Comparison of ENCODE assay signal across 13 mouse cellular contexts in the genomic region with DNA sequence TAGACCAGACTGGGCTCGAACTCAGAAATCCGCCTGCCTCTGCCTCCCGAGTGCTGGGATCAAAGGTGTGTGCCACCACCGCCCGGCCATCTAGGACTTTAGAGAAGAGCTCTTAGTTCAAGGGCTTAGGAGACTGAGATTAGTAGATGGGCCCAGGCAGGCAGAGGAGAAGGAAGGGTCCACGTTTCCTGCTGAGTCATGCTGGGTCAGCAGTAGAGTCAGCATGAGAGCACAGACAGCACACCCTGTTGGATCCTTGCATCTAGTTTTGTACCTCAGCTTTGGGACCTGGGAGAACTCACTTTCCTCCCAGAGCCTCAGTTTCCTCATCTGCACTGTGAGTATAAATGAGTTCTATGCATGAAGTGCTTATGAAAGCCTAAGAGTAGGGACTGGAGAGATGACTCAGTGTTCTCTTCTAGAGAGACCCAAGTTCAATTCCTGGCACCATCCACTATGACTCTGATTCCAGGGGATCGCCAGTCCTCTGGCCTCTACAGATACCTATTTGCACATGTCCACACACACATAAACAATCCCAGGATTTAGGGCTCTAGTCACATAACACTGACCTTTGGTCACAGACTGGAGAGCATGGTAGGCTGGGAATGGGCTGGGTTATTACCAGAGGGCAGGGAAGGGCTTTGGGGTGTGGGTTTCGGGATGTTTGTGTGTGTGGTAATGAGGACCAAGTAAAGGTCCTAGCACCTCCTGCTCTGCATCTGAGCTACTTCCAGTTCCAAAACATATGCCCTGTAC. TPM values are rescaled to one million over a fixed set of nuclear protein-coding genes. Genes with fewer than 3 reads are reported as not detected.
DNase-seq lines count a peak whose midpoint lies in the region; ATAC-seq and TF ChIP-seq lines count a peak whose summit lies in the region.
"Had no signal": no experiment of that assay in that cellular context is flagged by ENCODE, and none has a peak within 500 bp of the region (broad histone marks: within the 10 kb centered on the region; RNA-seq: fewer than 3 reads in every experiment).

No protein-coding gene starts in this region.

- peaks cover 19% of the 10 kb centered on the region for H3K36me3 ChIP-seq in ES-E14 (ENCODE audit: control insufficient read depth, insufficient read depth, low read length, poor library complexity, severe bottlenecking)
- H3K36me3 ChIP-seq in erythroblast, embryonic 14.5 days (ENCODE audit: control insufficient read depth) = peaks cover 93% of the 10 kb centered on the region
- H3K36me3 ChIP-seq in hindbrain, embryonic 16.5 days (ENCODE audit: control insufficient read depth, insufficient read depth, low read length) = peaks cover 37% of the 10 kb centered on the region

- no peaks in the 10 kb centered on the region for H3K27me3 ChIP-seq in erythroblast, embryonic 14.5 days (ENCODE audit: control insufficient read depth)
- H3K27me3 ChIP-seq in hindbrain, embryonic 16.5 days (replicated peaks; ENCODE audit: control insufficient read depth, insufficient read depth, low read length) = no peaks in the 10 kb centered on the region

- peak overlapping the region; percentile 30; the same call in 1 of the 2 replicates for H3K9ac ChIP-seq in ES-E14 (ENCODE audit: insufficient read depth, low read depth, low read length, poor library complexity, severe bottlenecking)
- no peak overlapping the region for H3K9ac ChIP-seq in hindbrain, embryonic 16.5 days (ENCODE audit: low read depth, low read length)

- H3K4me2 ChIP-seq in hindbrain, embryonic 16.5 days (ENCODE audit: low read length) = no peak overlapping the region

- H3K9me3 ChIP-seq in ES-E14 (ENCODE audit: control insufficient read depth, insufficient read depth, low read depth, low read length) = no peaks in the 10 kb centered on the region
- H3K9me3 ChIP-seq in erythroblast, embryonic 14.5 days (ENCODE audit: control insufficient read depth, low read length) = no peaks in the 10 kb centered on the region
- H3K9me3 ChIP-seq in hindbrain, embryonic 16.5 days (ENCODE audit: control insufficient read depth, low read length) = no peaks in the 10 kb centered on the region

- WGBS in hindbrain, embryonic 16.5 days = 96% methylated on average over 8 of the region's 8 CpGs

- in situ Hi-C loops in ES-E14 (cut with MboI; ENCODE audit: low sequenced_read_pairs in 2 of 2, unreplicated experiment in 2 of 2) = no loop called here

- H3K4me1 ChIP-seq in ES-E14 (ENCODE audit: control insufficient read depth in 2 of 2, insufficient read depth in 2 of 2, low read length in 2 of 2, poor library complexity in 1 of 2) = peaks cover 8 to 11% of the 10 kb centered on the region in 2 experiments
- H3K4me1 ChIP-seq in erythroblast, embryonic 14.5 days (ENCODE audit: control insufficient read depth) = peaks cover 60% of the 10 kb centered on the region
- H3K4me1 ChIP-seq in hindbrain, embryonic 16.5 days (ENCODE audit: control insufficient read depth, insufficient read depth, low read depth, low read length) = no peaks in the 10 kb centered on the region

- peak; percentile 27 for DNase-seq in kidney, adult 9 months
- no peak for DNase-seq in kidney, postnatal 4 days
- DNase-seq in ES-E14 (ENCODE audit: low read depth, low spot score) = peak; percentile 54
- no peak for DNase-seq in adrenal gland, postnatal 25 days
- no peak for DNase-seq in neural tube, embryonic 10.5 days (ENCODE audit: extremely low spot score, low spot score)
- DNase-seq: cerebellum, postnatal 25 days; gastrocnemius, postnatal 25 days; kidney, postnatal 25 days; lung, postnatal 14 days; retina, postnatal 1 day had no signal

- peak overlapping the region; percentile 59 for H3K27ac ChIP-seq in ES-E14 (ENCODE audit: insufficient read depth, low read depth, low read length, poor library complexity, severe bottlenecking)
- H3K27ac ChIP-seq in hindbrain, embryonic 16.5 days (ENCODE audit: low read depth, low read length) = no peak overlapping the region

- peak; percentile 34; the same call in 1 of the 2 replicates for ATAC-seq in megakaryocyte progenitor cell, adult 5-6 weeks (replicated peaks; ENCODE audit: poor library complexity)
- no peak for ATAC-seq in hindbrain, embryonic 16.5 days

- H3K4me3 ChIP-seq in ES-E14 (ENCODE audit: insufficient read depth in 1 of 2, low read depth in 1 of 2, low read length in 2 of 2, poor library complexity in 1 of 2, severe bottlenecking in 1 of 2) = no peak overlapping the region
- H3K4me3 ChIP-seq in erythroblast, embryonic 14.5 days (replicated peaks) = peak overlapping the region; percentile 35
- H3K4me3 ChIP-seq in hindbrain, embryonic 16.5 days (ENCODE audit: low read length) = no peak overlapping the region

TF ChIP-seq in ES-E14, 5 proteins besides CTCF, POLR2A, EP300 and RAD21:
- TF ChIP-seq MAFK (IDR thresholded peaks at IDR 0.05; ENCODE audit: insufficient read depth, low read depth, low read length) (peak; percentile 98), CHD2 (IDR thresholded peaks at IDR 0.05; ENCODE audit: low read depth, low read length) (no peak)

RNA-seq across cellular contexts. Expression of gene Aco2, which starts 19.9 kb away (rescaled TPM):
- 444 and 478 TPM in 2 replicates for total RNA-seq in ES-E14 (2012; rRNA removed)
- 17.5 and 19.1 TPM in 2 replicates for polyA plus RNA-seq in erythroblast, embryonic 14.5 days (2012)
- 77.3 and 90.7 TPM in 2 replicates for total RNA-seq in megakaryocyte progenitor cell, adult 5-6 weeks (2015)
- 122 and 130 TPM in 2 replicates for total RNA-seq in megakaryocyte progenitor cell, adult 5-6 weeks (2017)
- total RNA-seq in adrenal gland, postnatal 25 days (2021) = 641 and 903 TPM in 2 replicates
- 333 and 346 TPM in 2 replicates for polyA plus RNA-seq in hindbrain, embryonic 16.5 days (2015; fragmentation: Nextera tagmentation; extraction: Ambion mirVana)

RNA-seq across cellular contexts. Expression of gene Phf5a, which starts 20.3 kb away (rescaled TPM):
- total RNA-seq in ES-E14 (2012; rRNA removed) = 112 and 157 TPM in 2 replicates
- 1.9 and 3.0 TPM in 2 replicates for polyA plus RNA-seq in erythroblast, embryonic 14.5 days (2012)
- total RNA-seq in megakaryocyte progenitor cell, adult 5-6 weeks (2015) = 123 and 128 TPM in 2 replicates
- 83.2 and 110 TPM in 2 replicates for total RNA-seq in megakaryocyte progenitor cell, adult 5-6 weeks (2017)
- total RNA-seq in adrenal gland, postnatal 25 days (2021) = 53.8 and 58.7 TPM in 2 replicates
- 118 and 122 TPM in 2 replicates for polyA plus RNA-seq in hindbrain, embryonic 16.5 days (2015; fragmentation: Nextera tagmentation; extraction: Ambion mirVana)

RNA-seq across cellular contexts. Expression of gene Tob2, which starts 33.4 kb away (rescaled TPM):
- total RNA-seq in ES-E14 (2012; rRNA removed) = 16.7 and 20.9 TPM in 2 replicates
- 1.7 and 2.3 TPM in 2 replicates for polyA plus RNA-seq in erythroblast, embryonic 14.5 days (2012)
- total RNA-seq in megakaryocyte progenitor cell, adult 5-6 weeks (2015) = 33.9 and 36.3 TPM in 2 replicates
- 19.8 and 21.2 TPM in 2 replicates for total RNA-seq in megakaryocyte progenitor cell, adult 5-6 weeks (2017)
- total RNA-seq in adrenal gland, postnatal 25 days (2021) = 72.3 and 86.1 TPM in 2 replicates
- polyA plus RNA-seq in hindbrain, embryonic 16.5 days (2015; fragmentation: Nextera tagmentation; extraction: Ambion mirVana) = 15.7 and 18.4 TPM in 2 replicates

RNA-seq across cellular contexts. Expression of gene Polr3h, which starts 34.0 kb away (rescaled TPM):
- 72.4 and 83.7 TPM in 2 replicates for total RNA-seq in ES-E14 (2012; rRNA removed)
- polyA plus RNA-seq in erythroblast, embryonic 14.5 days (2012) = 5.2 and 7.4 TPM in 2 replicates
- total RNA-seq in megakaryocyte progenitor cell, adult 5-6 weeks (2015) = 14.0 and 17.1 TPM in 2 replicates
- total RNA-seq in megakaryocyte progenitor cell, adult 5-6 weeks (2017) = 37.6 and 37.7 TPM in 2 replicates
- total RNA-seq in adrenal gland, postnatal 25 days (2021) = 21.4 and 28.9 TPM in 2 replicates
- polyA plus RNA-seq in hindbrain, embryonic 16.5 days (2015; fragmentation: Nextera tagmentation; extraction: Ambion mirVana) = 88.2 and 105 TPM in 2 replicates

RNA-seq across cellular contexts. Expression of gene Csdc2, which starts 44.6 kb away (rescaled TPM):
- 1.2 TPM in 2 replicates for total RNA-seq in ES-E14 (2012; rRNA removed)
- not detected in 2 replicates for polyA plus RNA-seq in erythroblast, embryonic 14.5 days (2012)
- not detected in 2 replicates for total RNA-seq in megakaryocyte progenitor cell, adult 5-6 weeks (2015)
- total RNA-seq in megakaryocyte progenitor cell, adult 5-6 weeks (2017) = not detected in 2 replicates
- total RNA-seq in adrenal gland, postnatal 25 days (2021) = 9.9 and 20.0 TPM in 2 replicates
- 287 and 292 TPM in 2 replicates for polyA plus RNA-seq in hindbrain, embryonic 16.5 days (2015; fragmentation: Nextera tagmentation; extraction: Ambion mirVana)

Comparison
In these comparisons a context has a peak if more than half of its experiments do, and no peak if none do; other contexts are left out.
1. DNase-seq: peak in kidney, adult 9 months (single experiment) and ES-E14 (single experiment); none in kidney, postnatal 4 days (0 of 2), adrenal gland, postnatal 25 days (single experiment) and neural tube, embryonic 10.5 days (single experiment).